ENCODE assay signal across 8 mouse cellular contexts in genomic region chr4:107737907-107738306, GRCm38 (mm10). TPM values are rescaled to one million over a fixed set of nuclear protein-coding genes. Genes with fewer than 3 reads are reported as not detected.
DNase-seq lines count a peak whose midpoint lies in the region; ATAC-seq lines count a peak whose summit lies in the region.

No protein-coding gene starts in this region.

- no peak overlapping the region for H3K27ac ChIP-seq in midbrain, embryonic 11.5 days (ENCODE audit: low read depth, low read length)

- DNase-seq in adrenal gland, adult 8-10 months, result peak; percentile 46
- peak; percentile 89 for DNase-seq in embryo, embryonic 9.5 days (ENCODE audit: extremely low spot score)
- DNase-seq in kidney, adult 11 months, result peak; percentile 58
- DNase-seq in left cerebral cortex, postnatal 36 days (ENCODE audit: low spot score in 2 of 2), result peak; percentile 84 to 87
- peak; percentile 99 for DNase-seq in midbrain, embryonic 11.5 days (ENCODE audit: low spot score, missing footprints)
- DNase-seq in right cerebral cortex, postnatal 4 days, result peak; percentile 89
- peak; percentile 66 for DNase-seq in yolk sac, embryonic 10.5 days (ENCODE audit: low spot score)

- H3K4me1 ChIP-seq in midbrain, embryonic 11.5 days (ENCODE audit: control insufficient read depth, insufficient read depth, low read length), result peaks cover 9% of the 10 kb centered on the region

- WGBS in midbrain, embryonic 11.5 days, result 12% methylated on average over 6 of the region's 6 CpGs

- no peak overlapping the region for H3K9ac ChIP-seq in midbrain, embryonic 11.5 days (ENCODE audit: low read length)

- H3K27me3 ChIP-seq in midbrain, embryonic 11.5 days (ENCODE audit: control insufficient read depth, insufficient read depth, low read length), result peaks cover 5% of the 10 kb centered on the region; the same call in 1 of the 2 replicates

- no peaks in the 10 kb centered on the region for H3K36me3 ChIP-seq in midbrain, embryonic 11.5 days (ENCODE audit: control insufficient read depth, insufficient read depth, low read length)

- no peaks in the 10 kb centered on the region for H3K9me3 ChIP-seq in midbrain, embryonic 11.5 days (ENCODE audit: control insufficient read depth, low read length)

- H3K4me2 ChIP-seq in midbrain, embryonic 11.5 days, result no peak overlapping the region

- no peak overlapping the region for H3K4me3 ChIP-seq in midbrain, embryonic 11.5 days (ENCODE audit: low read depth, low read length)

- intact Hi-C loops in left cerebral cortex, postnatal 36 days (cut with DNase I), result loop anchor here (1.0 to 5.0 kb wide), 2 partner anchors 64 to 107 kb away; partner anchors contain the start of gene Lrp8

- ATAC-seq in granulocyte monocyte progenitor cell, adult 5-6 weeks (replicated peaks; ENCODE audit: poor library complexity, severe bottlenecking), result peak; percentile 93
- ATAC-seq in midbrain, embryonic 11.5 days (ENCODE audit: low FRiP score), result peak; percentile 83

RNA-seq across cellular contexts. Expression of gene Dmrtb1, which starts 53.9 kb away (rescaled TPM):
- not detected for total RNA-seq in adrenal gland, adult 8-10 months (2022)
- 1.7 TPM in 1 of 2 replicates, not detected in the other for total RNA-seq in granulocyte monocyte progenitor cell, adult 5-6 weeks (2014; fragmentation: Nextera tagmentation)
- total RNA-seq in granulocyte monocyte progenitor cell, adult 5-6 weeks (2017), result 0.46 TPM in 1 of 2 replicates, not detected in the other
- 1 to 10 TPM in 1 of 2 experiments, under 1 TPM in 1; 0.41 to 1.1 TPM for total RNA-seq in left cerebral cortex, postnatal 36 days (2021)
- 11.6 and 12.8 TPM in 2 replicates for polyA plus RNA-seq in midbrain, embryonic 11.5 days (2014; fragmentation: Nextera tagmentation; extraction: Ambion mirVana)

Comparison
In these comparisons a context has a peak if more than half of its experiments do, and no peak if none do; other contexts are left out.
1. DNase-seq: peak in every context shown above with its lines; median percentile 99 in midbrain, embryonic 11.5 days; 89 in embryo, embryonic 9.5 days; 89 in right cerebral cortex, postnatal 4 days; 86 in left cerebral cortex, postnatal 36 days; 66 in yolk sac, embryonic 10.5 days; 58 in kidney, adult 11 months; 46 in adrenal gland, adult 8-10 months.